Mouse (Mus musculus) fibroblast of lung, adult 2 months (primary cell): ENCODE results near the gene Gm28269.

Source experiments
- DNase-seq: peaks from one replicate; pipeline ENCODE4 v3.0.0-alpha.2; 2011; ENCODE audit warnings: low read depth

Gm28269 gene

GRCm38 (mm10) chrX:21744997-21745396 lies at the start of gene Gm28269:
Gm28269 (minus strand) TSS chrX:21745097.
- no peak for DNase-seq

GRCm38 (mm10) chrX:21716885-21717284 lies 28.0 kb downstream of the Gm28269 start:
- DNase-seq: no peak

GRCm38 (mm10) chrX:21715293-21715692 lies 29.6 kb downstream of the Gm28269 start:
- DNase-seq: no peak

- no peak for DNase-seq
Measured at GRCm38 (mm10) chrX:21714829-21715228, 30.1 kb downstream of the Gm28269 start, which contains the start of gene Slc6a14. Slc6a14 (plus strand) TSS chrX:21714896.

DNA sequence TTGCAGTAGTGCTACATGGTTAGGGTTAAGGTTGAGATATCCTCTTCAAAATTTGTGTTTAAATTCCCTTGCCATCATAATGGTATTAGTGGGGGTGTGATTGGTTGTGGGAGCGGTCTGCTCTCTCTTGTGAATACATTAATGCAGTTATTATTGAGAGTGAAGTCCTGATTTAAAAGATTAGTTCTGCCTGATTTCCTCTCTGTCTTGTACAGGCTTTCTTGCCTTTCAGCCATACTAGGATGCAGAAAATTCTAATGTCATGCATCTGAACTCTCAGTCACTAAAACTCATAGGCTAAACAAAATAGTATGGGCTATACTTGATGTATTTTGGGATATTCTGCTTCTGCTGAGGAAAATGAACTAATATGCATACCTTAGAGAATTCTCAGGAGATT lies 40.4 kb downstream of the Gm28269 start:
- DNase-seq: no peak

- DNase-seq: no peak
Measured at GRCm38 (mm10) chrX:21701646-21702045, 43.3 kb downstream of the Gm28269 start.

- no peak for DNase-seq
Measured at GRCm38 (mm10) chrX:21695687-21696086, 49.2 kb downstream of the Gm28269 start.

- DNase-seq: no peak
Measured at GRCm38 (mm10) chrX:21695220-21695619, 49.7 kb downstream of the Gm28269 start.
